Mouse (Mus musculus): Measurements from ENCODE around the gene Sugct. TPM values are rescaled to one million over a fixed set of nuclear protein-coding genes. Genes with fewer than 3 reads are reported as not detected.

Gene Sugct
- polyA plus RNA-seq, 1 experiment from 2014 or later: 17.3 TPM

DNA sequence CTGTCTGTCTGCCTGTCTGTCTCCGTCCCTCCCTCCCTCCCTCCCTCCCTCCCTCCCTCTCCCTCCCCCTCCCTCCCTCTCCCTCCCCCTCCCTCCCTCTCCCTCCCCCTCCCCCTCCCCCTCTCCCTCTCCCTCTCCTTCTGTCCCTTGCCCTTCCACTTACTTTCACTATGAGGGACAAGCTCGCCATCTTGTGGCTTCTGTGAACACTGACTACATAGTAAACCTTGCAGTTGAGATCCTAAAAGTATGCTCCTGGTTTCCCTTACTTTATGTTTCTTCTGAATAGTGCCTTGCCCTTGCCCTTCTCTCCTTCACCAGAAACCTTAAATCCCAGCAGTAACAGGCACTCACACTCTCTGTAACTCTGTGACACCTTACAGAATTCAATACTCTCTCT lies 113.7 kb downstream of the Sugct start:
- no peaks in the 10 kb centered on the region for H3K27me3 ChIP-seq (replicated peaks; ENCODE audit: control insufficient read depth, insufficient read depth, low read length)
- peak; percentile 66 for TF ChIP-seq CTCF (IDR thresholded peaks at IDR 0.05; ENCODE audit: low read depth)
- H3K9ac ChIP-seq (ENCODE audit: low read depth, low read length): no peak overlapping the region
- WGBS: 30% methylated on average over 2 of the region's 2 CpGs
- no peak for ATAC-seq
- H3K4me3 ChIP-seq (ENCODE audit: low read depth, low read length): no peak overlapping the region
- no peak overlapping the region for H3K27ac ChIP-seq (ENCODE audit: low read depth, low read length)
- no peak overlapping the region for H3K4me2 ChIP-seq (replicated peaks; ENCODE audit: low read depth)
- no peaks in the 10 kb centered on the region for H3K9me3 ChIP-seq (ENCODE audit: control insufficient read depth)
- H3K36me3 ChIP-seq (ENCODE audit: control insufficient read depth, insufficient read depth): no peaks in the 10 kb centered on the region
- H3K4me1 ChIP-seq (replicated peaks; ENCODE audit: control insufficient read depth, insufficient read depth, low read length): no peaks in the 10 kb centered on the region

- Histone ChIP-seq H3K27ac (ENCODE audit: low read depth, low read length) (no peak overlapping the region), H3K9ac (ENCODE audit: low read depth, low read length) (no peak overlapping the region), H3K9me3 (ENCODE audit: control insufficient read depth) (no peaks in the 10 kb centered on the region), H3K4me2 (replicated peaks; ENCODE audit: low read depth) (no peak overlapping the region), H3K36me3 (ENCODE audit: control insufficient read depth, insufficient read depth) (no peaks in the 10 kb centered on the region), H3K4me3 (ENCODE audit: low read depth, low read length) (no peak overlapping the region), H3K4me1 (replicated peaks; ENCODE audit: control insufficient read depth, insufficient read depth, low read length) (no peaks in the 10 kb centered on the region), H3K27me3 (replicated peaks; ENCODE audit: control insufficient read depth, insufficient read depth, low read length) (no peaks in the 10 kb centered on the region)
- no peak for ATAC-seq
- no peak for TF ChIP-seq CTCF (IDR thresholded peaks at IDR 0.05; ENCODE audit: low read depth)
- WGBS: 84% methylated on average over 3 of the region's 3 CpGs
Observed at GRCm38 (mm10) chr13:17559357-17559756, 136.0 kb downstream of the Sugct start.

DNA sequence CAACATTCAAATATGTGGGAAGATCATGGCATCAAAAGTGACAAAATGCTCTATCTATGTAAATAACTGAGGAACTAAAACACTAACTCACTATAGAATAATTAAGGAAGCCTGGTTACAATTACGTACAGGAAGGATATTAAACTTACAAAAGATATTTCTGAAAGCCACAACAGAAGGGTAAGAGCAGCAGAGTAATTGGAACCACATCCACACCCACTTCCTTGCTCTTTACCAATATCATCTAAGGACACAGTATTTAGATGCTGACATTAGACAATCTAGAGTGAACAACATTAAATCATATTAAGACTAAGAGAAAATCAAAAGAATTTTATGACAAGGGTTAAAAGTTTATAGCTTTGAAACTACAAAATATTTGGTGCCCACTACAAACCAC lies 159.0 kb downstream of the Sugct start:
- no peak for TF ChIP-seq CTCF (IDR thresholded peaks at IDR 0.05; ENCODE audit: low read depth)
- H3K4me2 ChIP-seq (replicated peaks; ENCODE audit: low read depth): no peak overlapping the region
- no peak for ATAC-seq
- no peak overlapping the region for H3K27ac ChIP-seq (ENCODE audit: low read depth, low read length)
- H3K27me3 ChIP-seq (replicated peaks; ENCODE audit: control insufficient read depth, insufficient read depth, low read length): no peaks in the 10 kb centered on the region
- no peaks in the 10 kb centered on the region for H3K36me3 ChIP-seq (ENCODE audit: control insufficient read depth, insufficient read depth)
- WGBS: 65% methylated on average over 1 of the region's 1 CpGs
- no peaks in the 10 kb centered on the region for H3K9me3 ChIP-seq (ENCODE audit: control insufficient read depth)
- H3K4me3 ChIP-seq (ENCODE audit: low read depth, low read length): no peak overlapping the region
- H3K4me1 ChIP-seq (replicated peaks; ENCODE audit: control insufficient read depth, insufficient read depth, low read length): no peaks in the 10 kb centered on the region
- no peak overlapping the region for H3K9ac ChIP-seq (ENCODE audit: low read depth, low read length)

GRCm38 (mm10) chr13:17534871-17535270 lies 160.5 kb downstream of the Sugct start:
- H3K9ac ChIP-seq (ENCODE audit: low read depth, low read length): no peak overlapping the region
- H3K4me1 ChIP-seq (replicated peaks; ENCODE audit: control insufficient read depth, insufficient read depth, low read length): no peaks in the 10 kb centered on the region
- no peak overlapping the region for H3K4me2 ChIP-seq (replicated peaks; ENCODE audit: low read depth)
- TF ChIP-seq CTCF (IDR thresholded peaks at IDR 0.05; ENCODE audit: low read depth): no peak
- no peak overlapping the region for H3K27ac ChIP-seq (ENCODE audit: low read depth, low read length)
- H3K9me3 ChIP-seq (ENCODE audit: control insufficient read depth): no peaks in the 10 kb centered on the region
- ATAC-seq: no peak
- H3K36me3 ChIP-seq (ENCODE audit: control insufficient read depth, insufficient read depth): no peaks in the 10 kb centered on the region
- H3K4me3 ChIP-seq (ENCODE audit: low read depth, low read length): no peak overlapping the region
- H3K27me3 ChIP-seq (replicated peaks; ENCODE audit: control insufficient read depth, insufficient read depth, low read length): no peaks in the 10 kb centered on the region
- WGBS: 58% methylated on average over 4 of the region's 4 CpGs

DNA sequence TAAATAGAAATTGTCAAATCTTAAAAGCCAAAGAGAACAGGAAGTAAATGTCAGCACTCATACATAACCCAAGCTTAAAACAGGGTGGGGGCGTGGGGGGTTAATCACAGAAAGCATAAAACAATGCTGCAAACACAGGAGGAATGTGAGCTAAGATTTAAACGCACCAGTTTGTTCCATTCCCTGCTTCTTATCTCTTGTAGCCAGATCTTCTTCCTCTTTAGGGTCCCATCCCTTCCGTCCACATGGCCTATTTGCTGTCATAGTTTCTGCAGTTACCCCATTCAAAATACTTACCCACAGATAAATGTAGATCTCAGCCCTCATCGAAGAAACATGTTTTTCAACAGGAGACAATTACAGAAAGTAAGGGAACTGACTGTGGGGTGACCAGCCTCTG lies 160.9 kb downstream of the Sugct start:
- Histone ChIP-seq H3K9ac (ENCODE audit: low read depth, low read length) (no peak overlapping the region), H3K4me2 (replicated peaks; ENCODE audit: low read depth) (no peak overlapping the region), H3K9me3 (ENCODE audit: control insufficient read depth) (no peaks in the 10 kb centered on the region), H3K27me3 (replicated peaks; ENCODE audit: control insufficient read depth, insufficient read depth, low read length) (no peaks in the 10 kb centered on the region), H3K4me3 (ENCODE audit: low read depth, low read length) (no peak overlapping the region), H3K36me3 (ENCODE audit: control insufficient read depth, insufficient read depth) (no peaks in the 10 kb centered on the region), H3K4me1 (replicated peaks; ENCODE audit: control insufficient read depth, insufficient read depth, low read length) (no peaks in the 10 kb centered on the region), H3K27ac (ENCODE audit: low read depth, low read length) (no peak overlapping the region)
- WGBS: 62% methylated on average over 4 of the region's 4 CpGs
- TF ChIP-seq CTCF (IDR thresholded peaks at IDR 0.05; ENCODE audit: low read depth): no peak
- no peak for ATAC-seq

GRCm38 (mm10) chr13:17511184-17511778 lies 184.1 kb downstream of the Sugct start:
- no peak overlapping the region for H3K4me3 ChIP-seq (ENCODE audit: low read depth, low read length)
- H3K9ac ChIP-seq (ENCODE audit: low read depth, low read length): no peak overlapping the region
- no peak for ATAC-seq
- H3K9me3 ChIP-seq (ENCODE audit: control insufficient read depth): no peaks in the 10 kb centered on the region
- WGBS: 77% methylated on average over 4 of the region's 4 CpGs
- no peak for TF ChIP-seq CTCF (IDR thresholded peaks at IDR 0.05; ENCODE audit: low read depth)
- no peak overlapping the region for H3K27ac ChIP-seq (ENCODE audit: low read depth, low read length)
- no peaks in the 10 kb centered on the region for H3K4me1 ChIP-seq (replicated peaks; ENCODE audit: control insufficient read depth, insufficient read depth, low read length)
- H3K4me2 ChIP-seq (replicated peaks; ENCODE audit: low read depth): no peak overlapping the region
- H3K27me3 ChIP-seq (replicated peaks; ENCODE audit: control insufficient read depth, insufficient read depth, low read length): no peaks in the 10 kb centered on the region
- no peaks in the 10 kb centered on the region for H3K36me3 ChIP-seq (ENCODE audit: control insufficient read depth, insufficient read depth)

GRCm38 (mm10) chr13:17494936-17495335 lies 200.4 kb downstream of the Sugct start:
- Histone ChIP-seq H3K9ac (ENCODE audit: low read depth, low read length) (no peak overlapping the region), H3K27ac (ENCODE audit: low read depth, low read length) (no peak overlapping the region), H3K4me3 (ENCODE audit: low read depth, low read length) (no peak overlapping the region), H3K4me2 (replicated peaks; ENCODE audit: low read depth) (no peak overlapping the region), H3K9me3 (ENCODE audit: control insufficient read depth) (no peaks in the 10 kb centered on the region), H3K4me1 (replicated peaks; ENCODE audit: control insufficient read depth, insufficient read depth, low read length) (no peaks in the 10 kb centered on the region), H3K27me3 (replicated peaks; ENCODE audit: control insufficient read depth, insufficient read depth, low read length) (no peaks in the 10 kb centered on the region), H3K36me3 (ENCODE audit: control insufficient read depth, insufficient read depth) (no peaks in the 10 kb centered on the region)
- TF ChIP-seq CTCF (IDR thresholded peaks at IDR 0.05; ENCODE audit: low read depth): no peak
- 67% methylated on average over 1 of the region's 1 CpGs for WGBS
- no peak for ATAC-seq
